Mouse (Mus musculus): ENCODE data around the gene Vmn1r88. TPM values are rescaled to one million over a fixed set of nuclear protein-coding genes. Genes with fewer than 3 reads are reported as not detected.
"Not testable (repeated sequence)": the region's sequence is repeated elsewhere in the genome, so short reads cannot be mapped to it uniquely, and the experiment has no call there.

The Vmn1r88 gene
- under 1 TPM; 0.05 to 0.09 TPM for total RNA-seq (2021)
- long read RNA-seq, experiment 1 = 0 reads
- long read RNA-seq, experiment 2 = 0 reads

- DNase-seq (ENCODE audit: low spot score) = no peak
These were observed at the start of gene Vmn1r88 for GRCm38 (mm10) chr7:13159268-13159667. Vmn1r88 (plus strand) TSS chr7:13159568.

GRCm38 (mm10) chr7:13119817-13120216, 39.6 kb upstream of the Vmn1r88 start, which contains the start of gene Vmn1r86:
Vmn1r86 (minus strand) TSS chr7:13119917.
- no peak for DNase-seq (ENCODE audit: low spot score)

- not testable (repeated sequence) for DNase-seq (ENCODE audit: low spot score)
These were observed 35.7 kb upstream of the Vmn1r88 start for GRCm38 (mm10) chr7:13123554-13124153.

DNA sequence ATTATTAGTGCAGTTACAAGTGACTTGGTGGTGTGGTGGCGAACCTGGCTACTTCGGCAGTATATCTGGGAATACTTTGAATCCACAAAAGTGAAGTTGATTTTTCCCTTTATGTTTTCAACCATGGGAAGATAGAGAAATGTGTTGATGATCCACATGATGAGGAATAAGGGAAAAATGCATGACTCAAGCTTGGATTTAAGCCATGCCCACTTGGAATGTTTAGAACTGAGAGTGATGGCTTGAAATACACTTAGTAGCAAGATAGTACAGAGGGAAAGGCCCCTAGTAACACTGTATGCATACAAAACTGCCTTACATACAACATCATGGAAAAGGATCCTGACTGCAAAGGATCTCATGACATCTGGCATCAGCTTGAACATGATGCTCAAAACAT, 27.5 kb upstream of the Vmn1r88 start:
- no peak for DNase-seq (ENCODE audit: low spot score)

DNA sequence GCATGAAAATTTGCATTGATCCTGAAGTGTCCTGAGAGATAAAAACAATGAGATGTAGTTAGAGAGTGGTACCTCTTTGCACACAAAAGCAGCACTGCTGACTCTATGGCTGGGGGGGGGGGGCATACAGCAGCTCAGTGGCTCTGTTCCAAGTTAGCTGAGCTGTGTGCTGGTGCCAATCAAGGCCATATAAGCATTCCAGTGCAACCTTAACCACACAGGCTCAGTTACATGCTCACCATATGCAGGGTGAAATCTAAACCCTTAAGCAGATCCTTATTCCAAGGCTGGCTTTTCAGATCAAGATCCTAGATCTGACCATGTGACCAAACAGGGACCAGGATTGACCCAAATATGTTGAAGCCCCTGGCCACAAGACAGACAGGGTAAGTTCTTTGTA, 22.0 kb upstream of the Vmn1r88 start:
- no peak for DNase-seq (ENCODE audit: low spot score)

DNA sequence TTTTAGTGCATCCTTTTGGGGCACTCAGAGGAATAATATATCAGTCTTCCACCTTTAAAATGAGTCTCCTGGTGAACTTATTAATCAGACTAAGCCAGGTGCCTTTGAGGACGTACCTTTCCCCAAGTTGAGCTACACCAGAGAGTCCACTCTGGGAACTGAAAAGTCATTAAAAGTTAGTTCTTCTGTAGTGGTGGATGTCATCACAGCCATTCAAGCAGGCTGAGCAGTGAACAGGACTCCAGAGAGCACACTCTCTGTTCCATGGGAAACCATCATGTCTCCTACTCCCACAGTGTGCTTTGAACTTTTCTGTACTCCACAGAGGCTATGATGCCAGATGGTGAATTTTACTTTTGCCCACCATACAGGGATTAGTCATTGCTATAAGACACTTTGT, 19.3 kb upstream of the Vmn1r88 start, which contains the start of gene Vmn1r87:
Gene Vmn1r87, minus strand, starts transcription at position 101 of the 400 bp plus-strand sequence.
- no peak for DNase-seq (ENCODE audit: low spot score)

DNA sequence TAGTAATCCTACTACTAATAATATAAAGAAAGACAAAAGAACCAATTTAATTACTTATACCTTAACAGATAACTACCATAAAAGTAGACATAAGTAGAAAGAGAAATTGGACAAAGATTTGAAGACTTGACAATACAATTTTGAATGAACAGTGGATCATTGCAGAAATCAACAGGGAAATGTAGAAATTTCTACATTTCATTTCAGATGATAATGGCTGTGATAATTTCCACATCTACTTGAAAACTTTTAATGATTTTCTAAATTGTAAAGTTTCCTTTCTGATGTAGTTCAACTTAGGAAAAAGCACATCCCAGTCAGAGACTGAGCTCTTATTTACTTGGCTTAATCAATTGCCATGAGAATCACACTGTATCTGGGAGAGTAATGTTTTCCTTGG, 53.4 kb downstream of the Vmn1r88 start, which contains the start of gene Vmn1r89:
Gene Vmn1r89, plus strand, starts transcription at position 301 of the 400 bp plus-strand sequence.
- no peak for DNase-seq (ENCODE audit: low spot score)

Other genes with a start within 250 kb of the Vmn1r88 start
- gene Rps5, start 237.3 kb upstream of the Vmn1r88 start, total RNA-seq (2021) = 100 to 1,000 TPM; 586 to 589 TPM
- under 1 TPM; 0.46 to 0.59 TPM for gene Rnf225, start 232.2 kb upstream of the Vmn1r88 start, total RNA-seq (2021)
- 1 to 10 TPM; 1.4 to 1.5 TPM for gene Zfp324, start 193.7 kb upstream of the Vmn1r88 start, total RNA-seq (2021)
- 1 to 10 TPM; 1.9 to 2.1 TPM for gene Zfp446, start 181.7 kb upstream of the Vmn1r88 start, total RNA-seq (2021)
- gene Slc27a5, start 161.4 kb upstream of the Vmn1r88 start, total RNA-seq (2021) = under 1 TPM in 1 of 2 experiments, not detected in 1; 0.28 TPM
- gene Trim28, start 160.5 kb upstream of the Vmn1r88 start, total RNA-seq (2021) = 10 to 100 TPM; 63.6 to 65.9 TPM
- 1 to 10 TPM; 3.2 to 4.0 TPM for gene Zbtb45, start 149.5 kb upstream of the Vmn1r88 start, total RNA-seq (2021)
- 100 to 1,000 TPM in 1 of 2 experiments, 10 to 100 TPM in 1; 95.4 to 103 TPM for gene Chmp2a, start 124.8 kb upstream of the Vmn1r88 start, total RNA-seq (2021)
- gene Ube2m, start 121.3 kb upstream of the Vmn1r88 start, total RNA-seq (2021) = 100 to 1,000 TPM; 148 to 149 TPM
- gene Mzf1, start 104.8 kb upstream of the Vmn1r88 start, total RNA-seq (2021) = under 1 TPM; 0.62 to 0.71 TPM
- gene Vmn1r85, start 64.4 kb upstream of the Vmn1r88 start, total RNA-seq (2021) = not detected
- gene Vmn1r86, start 39.7 kb upstream of the Vmn1r88 start, total RNA-seq (2021) = not detected
- gene Vmn1r87, start 19.4 kb upstream of the Vmn1r88 start, total RNA-seq (2021) = not detected
- not detected for gene Vmn1r89, start 53.5 kb downstream of the Vmn1r88 start, total RNA-seq (2021)
- gene Lig1, start 117.7 kb downstream of the Vmn1r88 start, total RNA-seq (2021) = 1 to 10 TPM in 1 of 2 experiments, under 1 TPM in 1; 0.91 to 1.4 TPM
- 10 to 100 TPM; 13.6 to 14.7 TPM for gene Zswim9, start 119.2 kb downstream of the Vmn1r88 start, total RNA-seq (2021)
- not detected for gene Pla2g4c, start 165.1 kb downstream of the Vmn1r88 start, total RNA-seq (2021)
- gene Cabp5, start 238.6 kb downstream of the Vmn1r88 start, total RNA-seq (2021) = not detected